Mouse (Mus musculus): ENCODE measurements at regions not wholly inside any gene's neighbourhood (a gene's known extent, or its start where the extent isn't known, plus 50 kb on each side); places are given as distances from the start of the nearest gene placed in this dataset.

DNA sequence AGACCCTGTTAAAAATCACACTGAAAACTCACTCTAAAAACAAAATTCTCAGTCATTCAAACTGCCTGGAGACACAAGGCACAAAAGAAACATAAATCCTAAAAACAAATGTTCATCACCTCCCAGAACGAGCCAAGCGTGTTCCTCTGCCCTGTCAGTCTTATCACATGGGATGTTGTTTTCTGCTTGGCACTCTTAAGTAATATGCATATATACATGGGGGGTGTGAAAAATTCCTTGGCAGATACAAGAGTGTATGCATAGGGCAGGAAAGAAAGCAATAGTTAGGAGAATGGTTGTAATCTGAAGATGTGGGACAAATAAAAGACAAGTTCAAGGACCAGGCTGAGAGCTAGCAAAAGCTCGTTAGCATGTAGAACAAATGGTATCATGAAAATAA lies 179.4 kb downstream of the Qdpr start:
- no peak for DNase-seq (ENCODE audit: low read depth, low spot score)

DNA sequence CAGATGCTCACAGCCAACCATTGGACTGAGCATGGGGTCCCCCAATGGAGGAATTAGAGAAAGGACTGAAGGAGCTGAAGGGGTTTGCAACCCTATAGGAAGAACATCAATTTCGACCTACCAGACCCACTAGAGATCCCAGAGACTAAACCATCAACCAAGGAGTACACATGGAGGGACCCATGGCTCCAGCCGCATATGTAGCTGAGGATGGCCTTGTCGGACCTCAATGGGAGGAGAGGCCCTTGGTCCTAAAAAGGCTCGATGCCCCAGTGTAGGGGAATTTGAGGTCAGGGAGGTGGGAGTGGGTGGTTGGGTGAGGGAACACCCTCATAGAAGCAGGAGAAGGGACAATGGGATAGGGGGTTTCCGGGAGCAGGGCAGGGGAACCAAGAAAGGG lies 180.6 kb downstream of the Qdpr start:
- no peak for DNase-seq (ENCODE audit: low read depth, low spot score)

DNA sequence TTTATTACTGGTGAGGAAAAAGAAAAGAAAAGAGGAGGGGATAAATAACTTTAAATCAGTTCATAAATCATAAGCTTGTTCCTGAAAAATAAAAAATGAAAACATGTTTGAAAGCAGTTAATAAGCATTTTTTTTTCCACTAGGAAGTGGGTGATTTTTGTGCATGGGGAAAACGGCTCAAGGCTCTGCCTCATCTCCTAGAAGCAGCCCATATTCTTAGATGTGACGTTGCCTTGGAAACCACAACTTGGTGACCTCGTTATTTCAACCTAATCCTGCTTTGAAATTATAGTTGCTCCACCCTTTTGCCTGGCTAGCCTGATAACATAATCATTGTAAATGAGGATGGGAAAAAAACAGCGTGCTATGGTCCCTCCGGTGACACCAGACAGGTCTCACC lies 183.1 kb downstream of the Qdpr start:
- DNase-seq (ENCODE audit: low read depth, low spot score), result no peak

DNA sequence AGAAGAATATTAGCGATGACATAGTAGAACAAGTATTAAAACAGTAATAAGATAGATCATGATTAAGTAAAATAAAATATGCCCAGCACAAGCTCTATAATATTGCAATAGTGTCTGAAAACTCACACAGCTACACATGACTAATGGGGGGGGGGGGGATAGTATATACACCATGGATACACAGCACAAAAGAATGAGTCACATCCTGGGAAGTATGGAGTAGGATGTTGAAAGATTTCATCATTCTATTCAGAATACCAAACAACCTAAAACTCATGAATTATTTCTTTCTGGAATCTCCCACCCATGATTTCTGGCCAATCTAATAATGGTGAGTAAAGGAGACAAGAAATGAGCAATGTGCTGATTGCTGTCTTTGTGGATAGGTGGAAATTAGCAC lies 191.6 kb downstream of the Qdpr start:
- no peak for DNase-seq (ENCODE audit: low read depth, low spot score)

DNA sequence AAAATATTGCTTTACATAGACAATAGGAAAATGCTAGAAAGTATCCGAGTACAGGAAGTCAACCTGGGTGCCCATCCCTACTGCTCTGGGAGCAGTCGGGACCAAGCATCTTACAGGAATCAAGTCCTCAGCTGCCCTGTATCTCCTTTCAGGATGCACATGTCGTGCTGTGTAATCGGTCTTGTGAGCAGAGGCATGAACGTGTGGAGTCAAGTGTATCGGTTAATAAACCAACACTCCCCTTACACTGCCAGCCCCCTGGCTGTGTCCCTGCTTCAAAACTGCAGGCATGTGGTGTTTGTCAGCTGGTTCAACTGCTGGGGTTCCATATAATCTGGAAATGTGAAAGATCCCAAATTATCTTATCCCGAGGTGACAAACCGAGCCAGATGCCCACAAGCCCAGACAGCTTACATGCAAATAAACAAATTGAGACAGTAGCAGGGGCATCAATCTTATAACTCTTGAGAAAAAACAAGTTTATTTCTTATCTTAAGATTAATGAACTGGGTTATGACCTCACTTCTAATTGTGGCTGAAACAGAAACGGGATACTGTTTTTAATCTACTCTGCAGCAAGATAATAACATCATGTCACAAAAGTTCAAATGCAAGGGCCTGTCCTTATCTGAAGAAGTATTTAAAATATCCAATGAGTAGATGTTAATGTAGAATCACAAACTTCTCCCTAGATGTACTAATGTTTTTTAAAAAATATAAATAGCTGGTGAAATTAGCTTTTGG lies 193.6 kb downstream of the Qdpr start:
- DNase-seq (ENCODE audit: low read depth, low spot score), result no peak

DNA sequence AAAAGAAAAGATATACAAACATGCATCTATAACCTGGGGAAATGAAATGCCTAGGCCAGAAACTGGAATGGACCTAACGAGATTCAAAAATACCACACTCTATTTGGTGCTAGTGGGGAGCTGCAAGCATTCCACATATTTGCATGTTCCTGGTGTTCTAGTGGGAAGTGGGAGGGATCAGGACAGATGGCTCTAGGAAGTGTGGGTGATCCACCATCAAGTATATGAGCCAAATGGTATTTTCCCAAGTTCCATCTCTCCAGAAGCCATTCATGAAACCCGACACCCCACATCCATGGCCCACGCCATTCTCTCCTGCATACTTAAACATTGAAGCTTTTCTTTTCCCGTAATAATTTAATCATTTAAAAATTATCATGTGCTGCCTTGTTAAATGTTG lies 218.2 kb downstream of the Qdpr start:
- no peak for DNase-seq (ENCODE audit: low read depth, low spot score)

DNA sequence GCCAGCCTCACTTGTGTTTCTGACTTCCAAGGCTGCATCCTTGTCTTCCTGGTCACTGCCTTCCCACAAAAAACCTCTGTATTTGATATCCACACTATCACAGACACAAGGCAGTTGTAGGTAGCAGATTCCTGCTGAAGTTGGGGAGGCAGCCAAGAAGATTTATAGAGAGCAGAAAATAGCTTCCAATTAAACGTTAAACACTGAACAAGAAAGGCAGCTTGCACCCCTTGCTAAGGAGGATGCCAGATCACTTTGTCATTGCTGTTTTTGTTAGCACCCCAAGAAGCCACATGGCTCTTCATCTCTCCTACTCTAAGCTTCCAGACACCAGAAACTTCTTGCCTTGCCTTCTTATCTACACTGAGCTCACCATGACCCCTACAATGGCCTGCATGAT lies 219.9 kb downstream of the Qdpr start:
- no peak for DNase-seq (ENCODE audit: low read depth, low spot score)

DNA sequence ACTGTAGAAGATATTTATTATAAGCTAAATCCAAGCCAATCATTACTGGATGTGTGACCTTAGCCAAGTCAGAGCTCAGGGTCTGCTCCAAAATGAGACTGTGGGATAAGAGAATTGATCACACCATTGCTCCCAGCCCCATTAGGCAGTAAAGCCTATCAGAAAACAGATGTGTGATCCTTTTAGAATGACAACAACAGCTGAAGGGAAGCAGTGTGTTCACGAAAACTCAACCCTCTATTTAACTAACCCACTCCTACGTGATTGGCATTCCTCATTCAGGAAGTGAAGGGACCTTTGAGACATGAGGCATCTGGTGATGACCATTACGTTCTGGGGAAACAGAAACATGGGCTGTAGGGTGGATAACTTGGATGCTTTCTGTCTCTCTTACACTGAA lies 220.6 kb downstream of the Qdpr start:
- no peak for DNase-seq (ENCODE audit: low read depth, low spot score)

DNA sequence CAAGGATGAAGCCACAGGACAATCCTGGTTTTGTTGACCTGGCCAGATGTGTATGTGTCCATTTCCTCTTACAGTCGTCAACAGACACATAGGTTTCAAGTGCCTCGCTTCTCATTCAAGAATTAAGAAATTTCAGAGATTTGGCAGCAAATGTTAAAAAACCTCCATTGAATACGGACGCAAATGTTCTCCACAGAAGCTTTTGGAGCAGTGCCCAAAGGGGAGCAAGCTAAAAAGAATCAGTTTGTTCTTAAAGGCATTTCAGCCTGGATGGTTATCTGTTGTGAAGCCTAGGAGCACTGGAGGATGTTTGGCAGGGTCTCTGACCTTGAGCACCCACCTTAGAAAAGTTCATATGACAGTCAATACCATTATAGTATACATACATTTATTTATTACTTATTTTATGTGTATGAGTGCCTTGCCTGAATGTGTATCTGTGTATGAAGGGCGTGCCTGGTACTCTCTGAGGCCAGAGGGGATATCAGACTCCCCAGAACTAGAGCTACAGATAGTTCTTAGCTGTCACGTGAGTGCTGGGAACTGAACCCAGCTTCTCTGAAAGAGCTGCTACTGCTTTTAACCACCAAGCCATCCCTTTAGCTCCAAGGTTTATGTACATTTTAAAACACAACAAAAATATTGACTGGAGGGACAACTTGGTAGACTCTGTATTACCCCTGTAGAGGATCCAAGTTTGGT lies 221.7 kb downstream of the Qdpr start:
- DNase-seq (ENCODE audit: low read depth, low spot score), result no peak

DNA sequence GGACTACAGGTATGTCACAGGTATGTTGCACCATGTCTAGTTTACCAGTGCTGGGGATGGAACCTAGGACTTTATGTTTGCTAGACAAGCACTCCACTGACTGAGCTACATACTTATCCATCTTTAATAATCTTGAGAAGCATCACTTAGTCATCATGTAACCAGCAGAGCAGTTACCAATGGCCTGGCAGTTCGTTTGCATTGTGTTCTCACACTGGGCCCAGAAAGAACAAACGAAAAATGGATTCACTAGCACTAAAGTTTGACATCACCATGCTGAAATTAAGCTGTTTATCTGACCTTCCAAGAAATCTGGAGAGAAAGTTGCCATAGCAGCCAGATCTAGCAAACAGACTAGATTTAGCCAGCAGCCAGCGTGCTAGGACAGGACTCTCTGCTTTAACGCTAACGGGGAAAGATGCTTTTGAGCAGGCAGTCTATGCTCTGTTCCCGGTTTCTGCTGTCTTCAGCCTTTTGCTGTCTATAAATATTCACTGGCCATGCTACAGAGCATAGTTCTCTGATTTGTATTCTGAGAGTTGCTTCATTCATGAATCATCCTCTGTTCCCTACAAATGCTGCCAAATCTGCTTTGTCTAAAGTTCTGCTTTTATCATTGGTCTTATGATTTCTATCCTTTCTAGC lies 229.6 kb downstream of the Qdpr start:
- peak; percentile 75 for DNase-seq (ENCODE audit: low read depth, low spot score)

DNA sequence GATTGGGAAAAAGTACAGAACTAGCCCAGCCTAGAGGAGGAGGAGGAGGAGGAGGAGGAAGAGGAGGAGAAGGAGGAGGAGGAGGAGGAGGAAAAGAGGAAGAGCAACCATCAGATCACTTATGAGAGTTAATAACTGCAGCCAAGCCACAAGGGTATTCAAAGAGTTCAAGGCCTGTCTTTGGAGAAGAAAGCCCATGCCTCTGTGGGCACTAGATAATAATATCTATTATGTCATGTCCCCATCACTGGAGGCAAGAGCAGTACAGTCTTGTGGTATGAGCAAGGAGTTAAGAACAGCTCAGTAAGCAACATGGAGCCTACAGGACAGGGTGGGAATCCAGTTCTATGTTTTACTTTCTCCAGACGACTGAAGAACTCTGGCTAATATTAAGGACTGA lies 230.5 kb downstream of the Qdpr start:
- no peak for DNase-seq (ENCODE audit: low read depth, low spot score)

DNA sequence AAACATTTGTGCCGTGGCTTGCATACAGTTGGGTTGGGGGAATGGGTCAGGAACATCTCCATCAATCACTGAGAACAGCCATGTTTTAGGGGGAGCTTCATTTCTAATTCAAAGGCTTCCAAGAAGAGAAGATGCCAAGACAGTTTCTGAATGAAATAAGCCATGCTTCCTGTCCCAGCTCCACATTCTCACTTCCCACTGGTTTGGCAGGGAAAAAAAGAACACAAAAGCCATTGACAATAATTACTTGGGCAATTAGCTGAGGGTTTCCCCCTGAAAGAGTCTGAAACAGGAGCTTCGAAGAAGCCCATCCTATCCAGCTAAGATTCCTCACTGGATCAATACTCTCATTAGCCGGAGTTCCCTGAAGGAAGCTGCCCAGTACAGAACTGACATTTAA lies 230.9 kb downstream of the Qdpr start:
- no peak for DNase-seq (ENCODE audit: low read depth, low spot score)

DNA sequence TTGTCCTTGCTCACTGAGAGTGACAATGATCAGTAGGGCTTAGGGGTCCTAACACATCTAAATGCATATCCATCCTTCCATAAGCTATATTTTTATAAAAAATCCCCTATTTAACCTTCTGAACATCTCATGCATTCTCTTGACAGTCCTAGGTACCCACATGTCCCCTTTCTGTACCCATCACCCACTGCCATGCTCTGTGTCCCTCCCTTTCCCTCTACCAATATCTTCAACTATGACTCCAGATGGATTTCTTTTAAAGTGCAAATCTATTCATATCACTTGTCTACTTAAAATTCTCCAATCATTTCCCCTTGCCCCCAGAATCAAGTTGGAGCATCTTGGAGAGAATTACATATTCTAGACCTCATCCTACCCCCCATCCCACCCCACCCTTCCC lies 235.6 kb downstream of the Qdpr start:
- no peak for DNase-seq (ENCODE audit: low read depth, low spot score)

DNA sequence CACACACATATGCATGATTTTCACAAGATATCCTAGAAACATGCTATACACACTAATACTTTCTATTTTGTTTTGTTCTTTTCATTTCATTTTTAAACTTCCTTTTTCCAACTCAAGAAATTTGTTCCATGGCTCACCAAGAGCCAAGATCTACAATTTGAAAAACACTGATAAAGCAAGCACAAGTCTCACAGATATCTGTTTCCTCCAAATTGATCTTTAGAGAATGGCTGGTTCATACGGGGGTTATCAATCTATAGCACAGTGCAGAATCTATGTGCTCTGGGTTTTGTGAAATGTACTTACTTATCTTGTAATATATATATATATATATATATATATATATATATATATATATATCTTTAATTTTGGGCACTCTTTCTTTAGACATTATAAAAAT lies 251.6 kb downstream of the Qdpr start:
- DNase-seq (ENCODE audit: low read depth, low spot score), result no peak

DNA sequence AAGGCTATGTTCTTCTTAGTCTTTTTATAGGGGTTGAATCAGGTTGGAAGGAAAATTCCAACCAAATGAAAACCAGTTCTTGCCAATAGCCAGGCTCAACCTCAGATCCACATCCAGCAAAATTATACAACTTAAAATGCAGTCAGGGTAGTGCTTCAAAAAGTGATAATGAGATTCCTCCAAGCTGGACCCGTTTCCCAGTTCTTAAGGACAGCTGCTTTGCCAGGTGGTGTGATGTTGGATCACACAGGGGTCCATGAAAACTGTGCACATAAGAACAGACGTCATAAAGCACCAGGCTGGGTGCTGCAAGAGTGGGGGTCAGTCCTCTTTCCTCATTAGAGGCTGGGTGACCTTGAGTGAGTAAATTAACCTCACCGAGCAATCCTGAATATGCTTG lies 253.9 kb downstream of the Qdpr start:
- no peak for DNase-seq (ENCODE audit: low read depth, low spot score)

DNA sequence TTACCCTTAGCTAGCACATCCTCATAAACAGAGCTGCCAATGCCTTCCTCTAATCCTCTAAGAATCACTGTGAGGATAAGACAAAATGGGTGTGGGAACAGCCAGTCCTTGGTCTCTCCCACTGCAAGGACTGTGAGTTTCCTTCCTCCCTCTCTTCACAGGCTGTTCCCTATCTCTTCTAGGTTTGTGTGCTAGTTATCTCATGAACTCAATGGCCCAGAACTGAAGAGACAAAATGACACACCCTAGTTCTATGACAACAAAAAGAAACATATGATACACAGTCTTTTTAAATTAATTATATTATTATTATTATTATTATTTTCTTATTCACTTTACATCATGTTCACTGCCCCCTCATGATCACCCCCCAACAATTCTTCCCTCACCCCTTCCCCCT lies 257.7 kb downstream of the Qdpr start:
- no peak for DNase-seq (ENCODE audit: low read depth, low spot score)

DNA sequence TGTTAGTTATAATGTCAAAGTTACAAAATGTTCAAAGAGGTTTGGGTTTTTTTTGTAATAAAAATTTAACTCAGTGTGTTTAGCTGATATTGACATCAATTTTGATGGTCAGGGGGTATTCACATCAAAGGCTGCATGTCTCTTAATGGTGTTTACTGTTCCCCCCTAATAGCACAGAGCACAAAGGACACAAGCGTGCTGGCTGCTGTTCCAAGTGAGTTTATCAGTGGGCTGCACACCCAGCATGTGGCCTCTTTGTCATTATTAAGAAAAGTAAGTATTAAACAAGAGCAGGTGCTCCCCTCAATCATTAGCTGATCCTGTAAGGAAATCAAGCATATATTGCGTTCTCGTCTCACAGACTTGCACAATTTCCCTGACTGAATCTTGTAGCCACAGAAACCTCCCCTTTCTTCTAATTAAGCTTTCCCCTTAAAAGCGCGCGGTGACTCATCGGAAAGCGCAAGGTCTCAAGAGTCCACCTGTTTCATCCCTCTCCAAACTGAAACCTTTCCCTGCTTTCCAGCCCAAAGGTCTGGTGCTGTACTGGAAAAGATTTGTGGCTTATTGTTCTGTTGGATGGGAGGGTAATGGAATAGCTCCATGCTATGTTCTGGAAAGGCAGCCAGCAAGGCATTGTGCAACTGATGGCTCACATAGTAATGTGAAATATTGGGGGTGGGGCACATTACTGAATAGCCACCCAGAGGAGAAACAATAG lies 276.8 kb downstream of the Qdpr start:
- peak; percentile 32 for DNase-seq (ENCODE audit: low read depth, low spot score)

DNA sequence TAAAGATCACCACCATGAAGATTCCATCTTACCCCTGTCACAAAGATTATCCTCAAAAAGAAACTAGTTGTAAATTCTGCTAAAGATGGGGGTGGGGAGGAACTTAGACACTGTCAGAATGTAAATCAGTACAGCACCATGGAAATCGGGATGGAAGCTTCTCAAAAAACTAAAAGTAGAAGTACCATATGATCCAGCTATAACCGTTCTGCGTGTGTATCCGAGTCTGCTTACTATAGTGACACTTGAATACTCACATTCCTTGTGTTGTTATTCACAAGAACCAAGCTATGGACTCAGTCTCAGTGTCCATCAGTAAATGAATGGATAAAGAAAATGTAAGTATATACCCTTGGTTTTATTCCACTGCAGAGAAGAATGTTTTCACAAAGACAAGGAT lies 290.8 kb downstream of the Qdpr start:
- DNase-seq (ENCODE audit: low read depth, low spot score), result no peak

DNA sequence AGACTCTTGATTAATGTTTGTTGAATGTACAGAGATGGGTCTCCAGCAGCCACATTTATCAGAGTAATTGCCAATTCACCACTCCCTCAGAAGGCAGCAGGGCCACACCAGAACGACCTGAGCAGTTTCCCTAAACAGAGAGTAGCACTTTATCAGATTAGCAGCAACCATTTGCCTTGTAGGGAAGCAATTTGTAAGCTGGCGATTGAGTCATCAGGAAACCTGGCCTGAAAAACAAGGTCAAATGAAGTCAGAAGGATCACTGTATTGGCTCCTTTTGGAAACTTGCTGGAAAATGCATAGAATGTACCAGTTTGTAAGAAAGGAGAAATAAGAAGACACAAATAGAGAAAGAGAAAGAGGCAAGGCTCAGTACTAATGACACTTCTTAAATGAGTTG lies 295.1 kb downstream of the Qdpr start:
- no peak for DNase-seq (ENCODE audit: low read depth, low spot score)

DNA sequence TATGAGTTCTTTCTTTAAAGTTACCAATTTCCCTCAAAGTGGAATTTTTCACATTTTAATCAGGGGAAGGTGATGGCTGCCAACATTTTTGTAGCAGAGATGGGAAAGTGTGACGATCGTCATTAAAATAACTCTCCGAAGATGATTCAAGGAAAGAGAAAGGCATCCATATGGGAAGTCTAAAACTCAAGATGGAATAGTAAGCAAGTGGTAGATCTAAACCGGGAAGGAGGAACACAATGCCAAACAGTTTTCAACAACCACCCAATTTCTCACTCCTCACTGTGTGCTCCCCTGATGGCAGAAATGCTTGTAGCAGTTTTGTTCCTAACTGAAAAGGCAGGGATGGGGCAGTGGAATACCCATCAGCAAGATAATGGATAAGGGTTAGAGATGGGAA lies 305.9 kb downstream of the Qdpr start:
- DNase-seq (ENCODE audit: low read depth, low spot score), result no peak

DNA sequence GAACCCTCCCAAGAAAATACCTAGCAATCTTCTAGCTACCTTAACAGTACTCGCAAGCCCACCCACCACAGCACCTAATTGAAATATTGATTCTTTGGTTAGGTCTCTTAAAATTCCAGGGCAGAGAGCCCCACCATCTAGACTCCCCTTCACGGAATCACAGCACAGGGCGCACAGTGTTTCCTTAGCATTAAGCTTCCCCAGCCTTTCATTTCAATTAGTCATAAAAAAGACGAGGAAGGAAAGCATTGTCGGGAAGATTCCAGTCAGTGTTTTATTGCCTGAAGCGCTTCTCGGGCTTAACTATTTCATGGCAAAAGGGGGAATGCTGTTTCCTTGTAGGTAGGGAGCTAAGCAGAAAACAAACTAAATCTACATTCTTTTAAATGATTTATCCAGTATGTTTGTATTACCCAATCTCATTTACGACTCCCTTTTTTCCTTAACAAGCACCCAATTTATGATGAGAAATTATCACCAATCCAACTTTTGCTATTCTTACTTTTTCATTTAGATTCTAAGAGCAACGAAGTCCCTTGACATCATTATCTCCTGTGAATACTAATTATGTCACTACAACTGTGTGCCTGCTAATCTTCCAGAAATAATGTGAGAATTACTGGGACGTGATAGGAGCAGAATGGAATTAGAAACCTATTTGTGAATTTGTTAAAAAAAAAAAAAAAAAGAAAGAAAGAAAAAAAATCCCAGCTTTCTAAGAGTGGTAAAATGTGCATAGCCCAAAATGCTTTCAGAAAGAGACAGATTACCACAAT lies 312.6 kb downstream of the Qdpr start:
- no peak for DNase-seq (ENCODE audit: low read depth, low spot score)

DNA sequence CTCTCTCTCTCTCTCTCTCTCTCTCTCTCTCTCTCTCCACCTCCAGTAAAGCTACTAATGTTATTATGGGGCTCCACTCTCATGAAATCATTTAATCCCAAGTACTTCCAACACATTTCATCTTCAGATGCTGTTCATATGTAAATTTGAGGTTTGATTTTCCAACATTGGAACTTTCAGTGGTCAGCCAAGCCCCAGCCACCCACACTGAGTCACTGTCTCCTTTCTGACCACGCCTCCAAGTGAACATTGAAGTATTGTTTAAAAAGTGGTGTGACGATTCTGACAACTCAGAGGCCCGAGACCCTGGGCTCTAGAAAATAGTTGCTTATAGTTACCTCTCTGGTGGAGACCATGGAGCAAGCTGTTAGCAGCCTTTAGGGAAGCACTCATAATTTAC lies 313.3 kb downstream of the Qdpr start:
- DNase-seq (ENCODE audit: low read depth, low spot score), result no peak
